Mouse (Mus musculus) CD4-positive helper T cell, adult 2 months (primary cell): ENCODE measurements at regions not wholly inside any gene's neighbourhood (a gene's known extent, or its start where the extent isn't known, plus 50 kb on each side); places are given as distances from the start of the nearest gene placed in this dataset.

Experiments
- DNase-seq: peaks from one replicate; pipeline ENCODE4 v3.0.0-alpha.2; 2012; ENCODE audit warnings: low read depth, missing footprints, low spot score

- no peak for DNase-seq
Observed at GRCm38 (mm10) chr17:88173354-88174032, 108.4 kb upstream of the Fbxo11 start.

GRCm38 (mm10) chr17:88174242-88174679 is 109.2 kb upstream of the Fbxo11 start:
- DNase-seq, result no peak

GRCm38 (mm10) chr17:88175951-88176623 is 111.0 kb upstream of the Fbxo11 start:
- DNase-seq, result no peak

GRCm38 (mm10) chr17:88190735-88191134 is 125.6 kb upstream of the Fbxo11 start:
- peak; percentile 9 for DNase-seq

- DNase-seq, result no peak
Observed at GRCm38 (mm10) chr17:88191444-88191843, 126.4 kb upstream of the Fbxo11 start.

- no peak for DNase-seq
Observed at GRCm38 (mm10) chr17:88191930-88192807, 127.1 kb upstream of the Fbxo11 start.

GRCm38 (mm10) chr17:88194693-88195092 is 129.6 kb upstream of the Fbxo11 start:
- DNase-seq, result no peak

- no peak for DNase-seq
Observed at GRCm38 (mm10) chr17:88195303-88195702, 130.2 kb upstream of the Fbxo11 start.

GRCm38 (mm10) chr17:88195893-88196292 is 130.8 kb upstream of the Fbxo11 start:
- no peak for DNase-seq

GRCm38 (mm10) chr17:88196322-88196721 is 131.2 kb upstream of the Fbxo11 start:
- no peak for DNase-seq

- no peak for DNase-seq
Observed at GRCm38 (mm10) chr17:88197381-88197780, 132.3 kb upstream of the Fbxo11 start.

GRCm38 (mm10) chr17:88201249-88201970 is 136.3 kb upstream of the Fbxo11 start:
- no peak for DNase-seq

GRCm38 (mm10) chr17:88202214-88202613 is 137.1 kb upstream of the Fbxo11 start:
- DNase-seq, result no peak

GRCm38 (mm10) chr17:88209565-88209964 is 144.5 kb upstream of the Fbxo11 start:
- DNase-seq, result no peak

- no peak for DNase-seq
Observed at GRCm38 (mm10) chr17:88212121-88212520, 147.0 kb upstream of the Fbxo11 start.

- DNase-seq, result no peak
Observed at GRCm38 (mm10) chr17:88214746-88215145, 149.7 kb upstream of the Fbxo11 start.

- DNase-seq, result no peak
Observed at GRCm38 (mm10) chr17:88222379-88222955, 157.4 kb upstream of the Fbxo11 start.

GRCm38 (mm10) chr17:88240476-88240875 is 175.4 kb upstream of the Fbxo11 start:
- DNase-seq, result no peak

GRCm38 (mm10) chr17:88248625-88249024 is 183.5 kb upstream of the Fbxo11 start:
- no peak for DNase-seq

- peak; percentile 43 for DNase-seq
Observed at GRCm38 (mm10) chr17:88251949-88252521, 186.9 kb upstream of the Fbxo11 start.
